Mouse (Mus musculus) stomach, embryonic 14.5 days (tissue): Measurements from ENCODE around the gene Rxfp2. TPM values are rescaled to one million over a fixed set of nuclear protein-coding genes. Genes with fewer than 3 reads are reported as not detected.

ENCODE experiments used
- ATAC-seq: fragments of 200-750 bp; cut with Nextera tagmentation; 2 replicates; pipeline ENCODE4 v1.8.0; 2017; ENCODE audit warnings: low read depth, moderate TSS enrichment; ENCODE audit not compliant: insufficient number of reproducible peaks, insufficient read depth, low FRiP score
- H3K27ac ChIP-seq: fragments of 300-500 bp; sonication (generic); 2 replicates; pipeline ENCODE4 v1.5.1; 2014; ENCODE audit warnings: mild to moderate bottlenecking, low read length, moderate library complexity, mixed read lengths
- H3K27me3 ChIP-seq: fragments of 300-500 bp; sonication (generic); 2 replicates; pipeline ENCODE4 v1.6.1; 2014; ENCODE audit warnings: low read length, control low read depth, mixed read lengths; ENCODE audit not compliant: control insufficient read depth, insufficient read depth
- H3K36me3 ChIP-seq: fragments of 300-500 bp; sonication (generic); 2 replicates; pipeline ENCODE4 v1.6.1; 2014; ENCODE audit warnings: mild to moderate bottlenecking, control low read depth, low read length, moderate library complexity, mixed read lengths; ENCODE audit not compliant: control insufficient read depth, insufficient read depth
- H3K4me1 ChIP-seq: fragments of 300-500 bp; sonication (generic); 2 replicates; pipeline ENCODE4 v1.6.1; 2014; ENCODE audit warnings: low read length, control low read depth, mixed read lengths; ENCODE audit not compliant: control insufficient read depth, insufficient read depth
- H3K4me2 ChIP-seq: fragments of 300-500 bp; sonication (generic); replicated peaks from 2 replicates; pipeline ENCODE4 v1.6.1; 2014; ENCODE audit warnings: low read depth, low read length, control low read depth
- H3K4me3 ChIP-seq: fragments of 300-500 bp; sonication (generic); 2 replicates; pipeline ENCODE4 v1.5.1; 2014; ENCODE audit warnings: low read depth, low read length, control low read depth
- H3K9ac ChIP-seq: fragments of 300-500 bp; sonication (generic); replicated peaks from 2 replicates; pipeline ENCODE4 v1.6.1; 2014; ENCODE audit warnings: low read depth, mild to moderate bottlenecking, control low read depth, low read length, moderate library complexity, mixed read lengths
- H3K9me3 ChIP-seq: fragments of 300-500 bp; sonication (generic); 2 replicates; pipeline ENCODE4 v1.6.1; 2016; ENCODE audit warnings: low read depth, low read length, control low read depth; ENCODE audit not compliant: control insufficient read depth
- WGBS: fragments of 180-500 bp; shearing (Covaris S2); extraction: QIAGEN DNeasy Blood & Tissue Kit; methylation state at CpG from one replicate; pipeline ENCODE4 v1.1.7; 2014; 5-methylcytosine and 5-hydroxymethylcytosine counted together
- polyA plus RNA-seq: library from polyadenylated mRNA; unstranded; fragments of >200 nt; fragmentation: Nextera tagmentation; extraction: Ambion mirVana; gene quantifications from 2 replicates; pipeline ENCODE4 v1.2.1, GENCODE M21; 2014

The Rxfp2 gene
- polyA plus RNA-seq, 1 experiment from 2014 or later, result 0.69 TPM

DNA sequence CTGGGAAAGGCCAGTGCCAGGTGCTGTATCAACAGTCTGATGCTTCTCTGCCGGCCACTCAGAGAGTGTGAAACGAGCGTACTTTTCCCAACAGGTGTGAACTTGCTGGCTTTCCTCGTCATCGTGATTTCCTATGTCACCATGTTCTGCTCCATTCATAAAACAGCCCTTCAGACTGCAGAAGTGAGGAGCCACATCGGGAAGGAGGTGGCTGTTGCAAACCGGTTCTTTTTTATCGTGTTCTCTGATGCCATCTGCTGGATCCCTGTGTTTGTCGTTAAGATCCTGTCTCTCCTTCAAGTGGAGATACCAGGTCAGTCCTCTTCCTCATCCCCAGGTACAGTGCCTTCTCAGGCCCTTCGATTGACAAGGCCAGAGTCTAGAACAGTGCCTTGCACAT, 51.6 kb downstream of the Rxfp2 start:
- no peak overlapping the region for H3K4me2 ChIP-seq
- WGBS, result 16% methylated on average over 10 of the region's 10 CpGs
- no peak for ATAC-seq

GRCm38 (mm10) chr5:150071738-150072137, 53.3 kb downstream of the Rxfp2 start:
- Histone ChIP-seq H3K4me2 (no peak overlapping the region), H3K9me3 (no peaks in the 10 kb centered on the region), H3K4me1 (no peaks in the 10 kb centered on the region), H3K9ac (no peak overlapping the region), H3K27ac (no peak overlapping the region), H3K27me3 (no peaks in the 10 kb centered on the region), H3K4me3 (no peak overlapping the region), H3K36me3 (no peaks in the 10 kb centered on the region)
- no peak for ATAC-seq

More for the DNA sequence above, 51.6 kb downstream of the Rxfp2 start:
- Histone ChIP-seq H3K27me3 (no peaks in the 10 kb centered on the region), H3K36me3 (no peaks in the 10 kb centered on the region), H3K9ac (no peak overlapping the region), H3K27ac (no peak overlapping the region), H3K4me3 (no peak overlapping the region), H3K4me1 (no peaks in the 10 kb centered on the region), H3K9me3 (no peaks in the 10 kb centered on the region)

DNA sequence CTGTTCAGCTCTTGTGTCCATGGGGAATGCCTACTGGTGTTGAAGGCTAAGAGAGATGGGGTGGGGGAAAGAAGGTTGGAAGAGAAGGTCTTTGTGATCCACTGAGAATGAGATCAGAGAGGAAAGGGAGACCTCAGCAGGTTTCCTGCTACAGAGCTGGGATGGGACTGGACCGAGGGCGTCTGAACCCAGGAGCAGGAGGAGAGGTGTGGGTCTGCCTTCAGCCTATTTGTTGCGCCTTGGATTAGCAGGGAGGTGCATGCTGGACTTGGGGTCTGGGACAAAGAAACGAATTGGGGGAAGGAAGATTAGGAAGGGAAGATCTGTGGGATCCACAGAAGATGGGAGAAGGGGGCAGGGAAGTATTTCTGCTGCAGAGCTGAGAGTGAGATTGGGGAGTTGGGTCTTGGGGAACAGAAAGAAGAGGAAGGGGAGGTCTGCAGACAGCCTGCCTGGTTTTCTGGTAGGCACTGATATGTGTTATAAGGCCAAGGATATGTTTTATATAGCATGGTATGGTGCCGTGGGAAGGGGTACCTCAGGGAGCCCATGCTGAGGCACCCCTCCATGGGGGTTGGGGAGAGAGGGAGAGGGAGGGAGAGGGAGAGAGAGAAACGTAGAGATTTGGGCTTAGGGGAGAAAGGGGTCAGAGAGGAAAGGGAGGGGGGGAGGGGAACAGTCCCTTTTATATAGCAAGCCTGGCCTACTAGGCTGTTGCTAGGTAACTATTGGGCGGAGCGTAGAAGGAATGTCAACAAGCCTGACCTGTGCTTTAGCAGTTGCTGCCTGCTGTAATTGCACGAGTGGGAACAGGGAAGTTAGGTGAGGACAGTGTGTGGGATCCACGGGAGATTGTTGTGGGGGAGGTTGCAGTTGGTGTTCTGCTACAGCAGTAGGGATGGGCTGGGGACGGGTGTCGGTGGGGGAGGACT, 61.7 kb downstream of the Rxfp2 start:
- 0 out of 2 replicates have a peak overlapping the region, but pooled peaks have one; percentile 18 for H3K4me2 ChIP-seq
- H3K9me3 ChIP-seq, result no peaks in the 10 kb centered on the region
- 27% methylated on average over 12 of the region's 12 CpGs for WGBS
- no peaks in the 10 kb centered on the region for H3K36me3 ChIP-seq
- H3K4me3 ChIP-seq, result no peak overlapping the region
- no peaks in the 10 kb centered on the region for H3K27me3 ChIP-seq
- H3K9ac ChIP-seq, result no peak overlapping the region
- peaks cover 6% of the 10 kb centered on the region; the same call in 1 of the 2 replicates for H3K4me1 ChIP-seq
- H3K27ac ChIP-seq, result no peak overlapping the region
- peak; percentile 84 for ATAC-seq

DNA sequence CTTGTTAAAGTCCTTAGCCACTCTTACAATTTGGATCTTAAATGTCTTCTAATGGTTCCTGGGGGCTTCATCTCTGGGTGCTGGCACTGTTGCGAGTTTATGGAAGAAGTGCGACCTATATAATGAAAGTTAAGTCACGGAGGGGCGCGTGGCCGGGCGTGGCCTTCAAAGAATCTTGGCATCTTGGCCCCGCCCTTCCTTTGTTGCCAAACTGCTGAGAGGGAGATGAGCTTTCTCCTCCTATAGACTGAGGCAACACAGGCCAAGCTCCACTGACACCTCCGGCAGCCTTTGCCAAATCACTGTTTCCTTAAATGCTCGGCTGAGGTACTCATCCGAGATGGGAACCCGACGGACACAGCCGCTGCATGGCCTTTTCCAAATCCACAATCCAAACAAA, 64.2 kb downstream of the Rxfp2 start:
- 0 out of 2 replicates have a peak, but pooled peaks cover 6% of the 10 kb centered on the region for H3K9me3 ChIP-seq
- no peaks in the 10 kb centered on the region for H3K27me3 ChIP-seq
- no peak for ATAC-seq
- H3K4me1 ChIP-seq, result peaks cover 6% of the 10 kb centered on the region; the same call in 1 of the 2 replicates
- H3K27ac ChIP-seq, result no peak overlapping the region
- 75% methylated on average over 14 of the region's 14 CpGs for WGBS
- no peak overlapping the region for H3K4me3 ChIP-seq
- no peak overlapping the region for H3K4me2 ChIP-seq
- H3K36me3 ChIP-seq, result no peaks in the 10 kb centered on the region
- H3K9ac ChIP-seq, result no peak overlapping the region

DNA sequence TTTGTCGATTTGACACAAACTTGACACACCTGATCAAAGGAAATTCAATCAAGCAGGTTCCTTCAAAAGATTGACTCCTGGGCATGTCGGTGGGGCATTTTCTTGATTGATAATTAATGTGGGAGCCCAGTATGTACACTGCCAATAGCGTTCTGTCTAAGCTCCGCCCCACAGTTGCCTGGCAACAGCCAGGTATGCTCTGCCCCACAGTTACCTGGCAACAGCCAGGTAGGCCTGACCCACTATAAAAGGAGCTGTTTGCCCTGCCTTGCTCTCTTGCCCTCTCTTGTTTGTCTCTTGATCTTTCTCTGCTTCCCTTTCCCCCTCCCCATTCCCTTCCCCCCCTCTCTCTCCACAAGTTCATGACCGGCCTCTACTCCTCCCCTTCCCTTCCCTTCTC, 64.7 kb downstream of the Rxfp2 start:
- Histone ChIP-seq H3K4me1 (peaks cover 6% of the 10 kb centered on the region; the same call in 1 of the 2 replicates), H3K9me3 (0 out of 2 replicates have a peak, but pooled peaks cover 6% of the 10 kb centered on the region), H3K27ac (no peak overlapping the region), H3K27me3 (no peaks in the 10 kb centered on the region), H3K4me2 (no peak overlapping the region), H3K9ac (no peak overlapping the region), H3K4me3 (no peak overlapping the region), H3K36me3 (no peaks in the 10 kb centered on the region)
- WGBS, result 53% methylated on average over 5 of the region's 5 CpGs
- ATAC-seq, result peak; percentile 85

DNA sequence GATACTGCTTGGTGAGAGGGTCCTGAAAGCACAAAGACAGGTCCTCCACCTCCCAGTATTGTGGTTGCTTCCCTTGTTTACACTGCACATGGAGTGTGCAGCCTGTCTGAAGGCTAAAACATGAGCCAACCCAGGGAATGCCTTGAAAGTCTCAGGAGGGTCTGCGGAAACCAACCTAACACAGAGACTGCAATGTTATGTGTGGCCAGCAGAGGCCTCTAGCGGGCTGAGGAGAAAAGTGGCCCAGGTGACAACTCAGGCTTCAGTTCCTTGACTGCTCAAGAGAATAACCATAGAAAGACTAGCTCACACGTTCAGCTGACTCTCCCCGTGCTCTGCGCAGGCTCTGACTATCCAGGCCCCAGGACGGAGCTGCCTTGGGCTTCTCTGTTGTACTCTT, 79.1 kb downstream of the Rxfp2 start:
- H3K9ac ChIP-seq, result no peak overlapping the region
- 6% methylated on average over 6 of the region's 6 CpGs for WGBS
- H3K27ac ChIP-seq, result no peak overlapping the region
- no peaks in the 10 kb centered on the region for H3K36me3 ChIP-seq
- ATAC-seq, result peak; percentile 42; the same call in 1 of the 2 replicates
- no peak overlapping the region for H3K4me2 ChIP-seq
- H3K4me1 ChIP-seq, result no peaks in the 10 kb centered on the region
- no peak overlapping the region for H3K4me3 ChIP-seq
- no peaks in the 10 kb centered on the region for H3K9me3 ChIP-seq
- H3K27me3 ChIP-seq, result no peaks in the 10 kb centered on the region

GRCm38 (mm10) chr5:150098754-150099153, 80.3 kb downstream of the Rxfp2 start:
- Histone ChIP-seq H3K4me1 (no peaks in the 10 kb centered on the region), H3K27me3 (no peaks in the 10 kb centered on the region), H3K4me2 (no peak overlapping the region), H3K36me3 (no peaks in the 10 kb centered on the region), H3K4me3 (no peak overlapping the region), H3K9ac (no peak overlapping the region), H3K9me3 (no peaks in the 10 kb centered on the region), H3K27ac (no peak overlapping the region)
- 94% methylated on average over 12 of the region's 12 CpGs for WGBS
- no peak for ATAC-seq

GRCm38 (mm10) chr5:150101789-150102188, 83.3 kb downstream of the Rxfp2 start:
- no peak overlapping the region for H3K9ac ChIP-seq
- no peak for ATAC-seq
- H3K27ac ChIP-seq, result no peak overlapping the region
- no peak overlapping the region for H3K4me3 ChIP-seq
- H3K36me3 ChIP-seq, result no peaks in the 10 kb centered on the region
- H3K4me1 ChIP-seq, result no peaks in the 10 kb centered on the region
- H3K9me3 ChIP-seq, result no peaks in the 10 kb centered on the region
- no peaks in the 10 kb centered on the region for H3K27me3 ChIP-seq
- WGBS, result 85% methylated on average over 11 of the region's 11 CpGs
- no peak overlapping the region for H3K4me2 ChIP-seq
